Mouse (Mus musculus) ES-Bruce4 (cell line): ENCODE results near the gene Traip. TPM values are rescaled to one million over a fixed set of nuclear protein-coding genes. Genes with fewer than 3 reads are reported as not detected.

ENCODE experiments used
- H3K27ac ChIP-seq: 2 replicates; pipeline ENCODE4 v1.5.1; 2012; ENCODE audit warnings: low read length, inconsistent platforms; ENCODE audit not compliant: insufficient read depth
- H3K27me3 ChIP-seq: 2 replicates; pipeline ENCODE4 v1.6.1; 2012; ENCODE audit warnings: mild to moderate bottlenecking, low read length, inconsistent platforms; ENCODE audit not compliant: control insufficient read depth, poor library complexity, insufficient read depth, severe bottlenecking
- H3K36me3 ChIP-seq: 2 replicates; pipeline ENCODE4 v1.6.1; 2012; ENCODE audit warnings: inconsistent platforms, mild to moderate bottlenecking, low read length, moderate library complexity; ENCODE audit not compliant: control insufficient read depth, poor library complexity, insufficient read depth, severe bottlenecking
- H3K4me1 ChIP-seq: one replicate; pipeline ENCODE4 v1.8.1; 2011; ENCODE audit warnings: low read length; ENCODE audit not compliant: control insufficient read depth, insufficient read depth
- H3K4me3 ChIP-seq: 2 replicates; pipeline ENCODE4 v1.5.1; 2011; ENCODE audit warnings: low read depth, mild to moderate bottlenecking, low read length
- H3K9ac ChIP-seq: 2 replicates; pipeline ENCODE4 v1.6.1; 2012; ENCODE audit warnings: low read depth, mild to moderate bottlenecking, inconsistent platforms; ENCODE audit not compliant: poor library complexity, severe bottlenecking
- H3K9me3 ChIP-seq: replicated peaks from 2 replicates; pipeline ENCODE4 v1.6.1; 2012; ENCODE audit warnings: mild to moderate bottlenecking, low read length, inconsistent platforms; ENCODE audit not compliant: control insufficient read depth, poor library complexity, insufficient read depth, severe bottlenecking
- CTCF ChIP-seq: IDR thresholded peaks from one replicate; pipeline ENCODE4 v1.8.1; 2011; ENCODE audit warnings: low read depth, low read length
- EP300 ChIP-seq: IDR thresholded peaks from 2 replicates; pipeline ENCODE4 v1.6.1; 2011; ENCODE audit warnings: low read depth, low read length; ENCODE audit not compliant: insufficient read depth
- POLR2A ChIP-seq: IDR thresholded peaks from one replicate; pipeline ENCODE4 v1.8.1; 2011; ENCODE audit warnings: low read length; ENCODE audit not compliant: insufficient read depth
- polyA plus RNA-seq: library from polyadenylated mRNA; stranded (reverse); fragments of >200 nt; gene quantifications from 2 replicates; pipeline ENCODE4 v1.2.4, GENCODE M21; 2011; ENCODE audit warnings: low read depth; ENCODE audit not compliant: missing spikeins, insufficient read depth, insufficient read length

Gene Traip
- polyA plus RNA-seq, 1 experiment, result 20.4 TPM

DNA sequence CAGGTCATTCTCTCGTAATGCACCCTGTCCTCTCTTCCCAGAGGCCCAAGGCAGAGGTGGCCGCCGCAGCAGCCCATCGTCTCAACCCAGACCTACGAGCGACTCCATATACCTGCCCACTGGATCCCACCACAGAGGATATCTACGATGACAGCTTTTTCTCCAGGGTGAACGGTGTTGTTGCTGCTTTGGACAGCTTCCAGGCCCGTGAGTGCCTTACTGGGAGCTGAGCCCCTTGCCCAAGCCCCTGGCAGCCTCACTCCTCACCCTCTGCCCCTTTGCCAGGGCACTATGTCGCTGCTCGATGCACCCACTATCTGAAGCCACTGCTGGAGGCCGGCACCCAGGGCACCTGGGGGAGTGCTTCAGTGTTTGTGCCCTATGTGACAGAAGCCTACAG, 28.9 kb downstream of the Traip start:
- Histone ChIP-seq H3K9ac (no peak overlapping the region), H3K27ac (no peak overlapping the region)

GRCm38 (mm10) chr9:107981684-107982605, 32.0 kb downstream of the Traip start:
- Histone ChIP-seq H3K9me3 (no peaks in the 10 kb centered on the region), H3K27me3 (no peaks in the 10 kb centered on the region), H3K4me3 (no peak overlapping the region), H3K9ac (no peak overlapping the region), H3K4me1 (no peaks in the 10 kb centered on the region), H3K36me3 (no peaks in the 10 kb centered on the region), H3K27ac (no peak overlapping the region)
- TF ChIP-seq POLR2A (no peak), CTCF (no peak), EP300 (no peak)

More for the DNA sequence above, 28.9 kb downstream of the Traip start:
- no peaks in the 10 kb centered on the region for H3K4me1 ChIP-seq
- TF ChIP-seq EP300, result no peak
- TF ChIP-seq POLR2A, result no peak
- TF ChIP-seq CTCF, result no peak
- no peaks in the 10 kb centered on the region for H3K9me3 ChIP-seq
- no peaks in the 10 kb centered on the region for H3K27me3 ChIP-seq
- no peaks in the 10 kb centered on the region for H3K36me3 ChIP-seq
- H3K4me3 ChIP-seq, result no peak overlapping the region

- H3K27ac ChIP-seq, result no peak within 1 kb of the TSS
- H3K4me3 ChIP-seq, result peak within 1 kb of the TSS; percentile 20; the same call in 1 of the 2 replicates
- H3K36me3 ChIP-seq, result no peaks in the 10 kb centered on the region
- H3K4me1 ChIP-seq, result no peaks in the 10 kb centered on the region
- no peaks in the 10 kb centered on the region for H3K9me3 ChIP-seq
- H3K9ac ChIP-seq, result no peak within 1 kb of the TSS
- TF ChIP-seq POLR2A (no peak), CTCF (no peak), EP300 (no peak)
- no peaks in the 10 kb centered on the region for H3K27me3 ChIP-seq
These were observed 32.9 kb downstream of the Traip start, which contains the start of gene Gm20661 for GRCm38 (mm10) chr9:107982681-107983346. TSS of gene Gm20661 (plus strand) at chr9:107983058.

DNA sequence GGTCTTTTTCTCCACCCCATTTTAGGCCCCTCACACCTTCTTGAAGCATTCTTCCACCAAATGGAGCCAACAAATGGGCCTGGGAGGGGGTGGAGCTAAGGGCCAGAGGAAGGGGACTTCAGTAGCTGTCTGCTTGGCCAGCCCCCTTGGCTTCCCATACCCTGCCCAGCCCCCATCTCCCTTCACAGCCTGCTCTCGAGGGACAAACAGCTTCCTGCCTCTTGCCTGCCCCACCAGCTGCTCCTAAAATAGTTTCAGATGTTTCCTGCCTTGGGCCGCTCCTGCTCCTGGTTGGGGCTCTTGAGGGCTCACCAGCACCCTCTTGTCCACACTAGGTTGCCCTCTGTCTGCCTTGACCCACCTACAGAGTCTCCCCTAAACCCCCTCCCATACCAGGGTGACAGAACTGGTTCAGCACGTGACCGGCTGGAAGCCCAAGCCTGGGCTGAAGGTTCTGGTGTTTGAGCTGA, 33.5 kb downstream of the Traip start:
- Histone ChIP-seq H3K9me3 (no peaks in the 10 kb centered on the region), H3K9ac (no peak overlapping the region), H3K4me3 (no peak overlapping the region), H3K4me1 (no peaks in the 10 kb centered on the region), H3K27me3 (no peaks in the 10 kb centered on the region), H3K36me3 (no peaks in the 10 kb centered on the region), H3K27ac (no peak overlapping the region)
- TF ChIP-seq EP300 (no peak), CTCF (no peak), POLR2A (no peak)

DNA sequence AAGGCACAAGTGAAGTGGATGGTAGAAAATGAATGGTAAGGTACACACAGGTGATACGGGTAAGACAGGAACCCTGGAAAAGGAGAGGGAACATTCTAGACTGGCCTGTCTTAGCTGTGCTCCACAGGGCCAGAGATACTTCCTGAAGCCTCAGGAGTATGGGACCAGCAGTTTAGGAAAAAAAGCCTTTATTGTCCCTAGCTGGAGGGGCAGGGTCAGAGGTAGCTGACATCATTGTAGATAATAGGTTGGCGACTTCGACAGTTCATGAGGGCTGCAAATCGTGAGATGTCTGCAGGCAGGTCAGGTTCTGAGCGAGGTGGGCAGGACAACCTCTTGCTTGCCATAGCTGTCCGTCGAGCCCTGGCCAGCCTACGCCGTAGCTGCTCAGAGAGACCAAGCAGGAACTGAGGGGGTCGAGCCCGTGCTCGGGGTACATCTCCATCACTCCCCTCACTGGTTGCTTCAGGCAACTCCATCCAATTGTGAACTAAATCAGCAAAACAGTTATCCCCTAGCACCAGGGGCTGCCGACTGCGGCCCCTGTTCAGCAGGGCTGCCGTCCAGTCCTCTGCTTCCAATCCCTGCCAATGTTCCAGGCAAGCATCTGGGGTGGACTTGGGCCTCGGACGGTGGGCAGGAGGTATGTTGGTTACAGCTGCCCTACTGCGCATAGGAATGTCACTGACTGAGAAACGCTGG, 34.3 kb downstream of the Traip start:
- no peak overlapping the region for H3K27ac ChIP-seq
- no peaks in the 10 kb centered on the region for H3K4me1 ChIP-seq
- TF ChIP-seq POLR2A (no peak), CTCF (no peak), EP300 (no peak)
- no peaks in the 10 kb centered on the region for H3K36me3 ChIP-seq
- no peak overlapping the region for H3K9ac ChIP-seq
- H3K4me3 ChIP-seq, result no peak overlapping the region
- no peaks in the 10 kb centered on the region for H3K27me3 ChIP-seq
- no peaks in the 10 kb centered on the region for H3K9me3 ChIP-seq
